Mouse (Mus musculus) hindbrain, embryonic 16.5 days (tissue): ENCODE results near the gene Mob4. TPM values are rescaled to one million over a fixed set of nuclear protein-coding genes. Genes with fewer than 3 reads are reported as not detected.

Source experiments
- polyA plus RNA-seq: library from polyadenylated mRNA; unstranded; fragments of >200 nt; fragmentation: Nextera tagmentation; extraction: Ambion mirVana; gene quantifications from 2 replicates; pipeline ENCODE4 v1.2.1, GENCODE M21; 2015

Gene Mob4
- polyA plus RNA-seq, 1 experiment from 2014 or later = 158 TPM

Other genes starting within 250 kb of the Mob4 start
- gene Ankrd44, start 204.8 kb upstream of the Mob4 start, polyA plus RNA-seq = 19.5 TPM in 2 replicates
- 251 and 284 TPM in 2 replicates for gene Sf3b1, start 103.8 kb upstream of the Mob4 start, polyA plus RNA-seq
- gene Coq10b, start 78.5 kb upstream of the Mob4 start, polyA plus RNA-seq = 27.0 and 28.9 TPM in 2 replicates
- gene Hspe1, start 43.1 kb upstream of the Mob4 start, polyA plus RNA-seq = 223 and 242 TPM in 2 replicates
- 284 and 285 TPM in 2 replicates for gene Hspd1, start 43.0 kb upstream of the Mob4 start, polyA plus RNA-seq
- 13.0 and 15.5 TPM in 2 replicates for gene Rftn2, start 95.6 kb downstream of the Mob4 start, polyA plus RNA-seq
- gene Mars2, start 105.9 kb downstream of the Mob4 start, polyA plus RNA-seq = 3.5 and 3.7 TPM in 2 replicates
- 0.19 TPM in 1 of 2 replicates, not detected in the other for gene Boll, start 232.2 kb downstream of the Mob4 start, polyA plus RNA-seq